ENCODE assay signal across 14 mouse cellular contexts in genomic region chr11:84104036-84104435, GRCm38 (mm10). TPM values are rescaled to one million over a fixed set of nuclear protein-coding genes. Genes with fewer than 3 reads are reported as not detected.
"Had no signal": no experiment of that assay in that cellular context is flagged by ENCODE, and none has a peak within 500 bp of the region (broad histone marks: within the 10 kb centered on the region; RNA-seq: fewer than 3 reads in every experiment).

No protein-coding gene starts in this region.

- DNase-seq: lung, adult 2 months; lung, postnatal 14 days; lung, postnatal 36 days; midbrain, embryonic 14.5 days; retina, postnatal 1 day; right cerebral cortex, adult 18-20 months; right cerebral cortex, postnatal 25 days; right cerebral cortex, postnatal 4 days; spleen, adult 18-20 months; thymus, adult 18-20 months; thymus, postnatal 14 days; thymus, postnatal 36 days had no signal

RNA-seq across cellular contexts. Expression of gene Dusp14, which starts 35.0 kb away (rescaled TPM):
- total RNA-seq: megakaryocyte, adult 5-6 weeks; megakaryocyte-erythroid progenitor cell, adult 5-6 weeks had no signal
